Mouse (Mus musculus) right cerebral cortex, postnatal 36 days (tissue): ENCODE results near the gene Snx29.
"Not testable (repeated sequence)": the region's sequence is repeated elsewhere in the genome, so short reads cannot be mapped to it uniquely, and the experiment has no call there.

ENCODE experiments used
- DNase-seq, 2 experiments: peaks; one replicate each; pipeline ENCODE4 v3.0.0; 2022; ENCODE audit warnings: low spot score in 2 of 2, mixed read lengths in 1 of 2

Gene Snx29

DNA sequence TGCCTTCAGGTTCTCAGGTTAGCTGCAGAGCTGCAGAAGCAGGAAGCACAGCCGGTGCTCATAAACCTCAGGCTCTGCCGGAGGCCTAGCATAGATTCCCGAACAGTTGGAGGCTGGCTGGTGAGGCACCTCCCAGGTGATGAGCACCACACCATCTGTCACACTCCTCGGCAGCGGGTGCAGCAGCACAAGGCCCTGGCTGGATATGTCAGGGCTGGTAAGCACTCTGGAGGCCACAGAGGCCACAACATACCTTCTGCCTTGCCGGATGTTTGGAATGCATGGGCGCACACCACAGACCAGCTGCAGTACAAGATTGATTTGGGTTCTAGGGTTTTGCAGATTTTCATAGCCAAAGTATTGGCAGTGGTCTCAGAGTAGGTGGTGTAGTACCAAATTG lies 172.2 kb downstream of the Snx29 start:
- DNase-seq = no peak

DNA sequence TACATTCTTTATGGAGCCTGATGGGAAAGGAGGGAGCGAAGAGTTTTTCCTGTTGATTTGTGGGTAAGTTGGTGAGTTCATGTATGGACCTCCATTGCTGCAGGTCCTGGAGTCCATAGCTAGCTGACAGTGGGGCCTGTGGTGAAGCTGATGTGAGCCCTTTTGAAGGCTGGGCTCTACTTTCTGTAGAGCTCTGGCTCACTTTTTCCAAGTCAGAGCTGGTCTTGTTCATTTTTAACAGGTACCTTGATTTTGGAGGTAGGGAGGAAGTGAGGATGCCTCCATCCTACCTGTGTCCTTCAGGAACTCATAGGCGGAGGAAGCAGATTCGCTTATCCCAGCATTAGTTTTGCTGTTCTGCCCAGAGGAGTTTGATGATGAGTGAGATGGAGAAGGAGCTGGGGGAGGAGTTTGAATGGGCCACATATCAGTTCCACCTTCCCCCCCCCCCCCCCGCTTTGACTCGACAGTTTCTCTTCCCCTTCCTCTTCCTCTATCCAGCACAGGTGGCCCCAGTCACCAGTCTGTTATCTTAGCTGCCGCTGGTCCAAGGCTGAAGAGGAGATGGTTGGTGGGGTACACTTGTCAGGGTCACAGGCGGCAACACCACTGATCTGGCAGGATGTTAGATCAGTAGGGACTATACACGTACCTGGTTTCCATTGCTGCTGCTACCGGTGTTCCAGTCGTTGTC lies 173.4 kb downstream of the Snx29 start:
- no peak for DNase-seq

DNA sequence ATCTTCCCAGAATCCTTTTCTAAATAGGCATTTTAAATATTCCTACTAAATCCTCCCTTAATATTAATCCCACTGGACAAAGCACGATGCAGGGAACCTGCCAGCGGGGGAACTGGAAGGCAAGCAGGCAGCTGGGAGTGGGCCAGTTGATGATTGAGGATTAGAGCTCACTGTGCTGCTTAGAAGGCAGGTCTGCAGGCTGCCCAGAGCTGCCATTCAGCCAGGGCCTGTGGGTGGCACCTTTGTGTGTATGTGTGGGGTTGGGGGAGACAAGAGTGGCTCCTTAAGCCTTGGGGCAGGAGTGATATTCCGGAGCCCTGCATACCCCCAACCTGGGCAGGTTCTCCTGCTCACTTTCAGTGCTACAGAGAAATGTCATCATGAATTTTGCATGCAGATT lies 174.0 kb downstream of the Snx29 start:
- no peak for DNase-seq

DNA sequence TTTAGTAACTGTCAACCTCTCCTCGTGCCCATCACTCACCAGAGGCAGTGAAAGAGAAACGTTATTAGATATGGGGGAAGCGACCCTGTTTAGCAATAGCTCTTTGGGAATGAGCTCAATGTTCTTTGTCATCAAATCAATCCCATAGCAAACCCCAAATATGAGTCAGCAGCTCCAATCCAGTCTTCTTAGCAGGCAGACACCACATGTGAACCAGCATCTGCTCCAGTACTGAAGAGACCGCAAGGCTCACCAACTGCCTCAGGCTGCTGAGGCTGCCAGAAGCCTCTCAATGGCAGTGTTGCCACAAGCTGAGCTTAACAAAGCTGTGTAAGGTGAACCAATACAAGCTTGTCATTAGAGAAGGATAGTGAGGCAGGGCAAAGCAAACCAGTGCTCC lies 177.4 kb downstream of the Snx29 start:
- DNase-seq = no peak

DNA sequence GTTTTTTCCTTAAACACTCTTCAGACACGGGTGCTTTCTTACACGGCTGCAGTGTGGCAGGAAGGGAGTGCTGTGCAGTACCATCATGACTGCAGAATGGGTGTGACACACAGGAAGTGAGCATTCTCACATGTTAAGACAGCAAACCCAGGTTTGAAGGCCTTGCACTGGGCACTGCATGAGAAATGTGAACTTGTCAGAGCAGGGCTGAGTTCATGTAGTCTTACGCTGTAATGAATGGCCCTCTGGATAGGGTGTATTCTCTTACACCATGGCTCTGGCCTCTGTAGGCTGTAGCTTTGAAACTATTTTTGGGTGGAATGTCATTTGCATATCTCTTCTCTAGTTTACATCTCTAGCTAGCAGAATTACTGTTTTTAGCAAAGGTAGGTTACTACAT lies 178.4 kb downstream of the Snx29 start:
- no peak for DNase-seq

DNA sequence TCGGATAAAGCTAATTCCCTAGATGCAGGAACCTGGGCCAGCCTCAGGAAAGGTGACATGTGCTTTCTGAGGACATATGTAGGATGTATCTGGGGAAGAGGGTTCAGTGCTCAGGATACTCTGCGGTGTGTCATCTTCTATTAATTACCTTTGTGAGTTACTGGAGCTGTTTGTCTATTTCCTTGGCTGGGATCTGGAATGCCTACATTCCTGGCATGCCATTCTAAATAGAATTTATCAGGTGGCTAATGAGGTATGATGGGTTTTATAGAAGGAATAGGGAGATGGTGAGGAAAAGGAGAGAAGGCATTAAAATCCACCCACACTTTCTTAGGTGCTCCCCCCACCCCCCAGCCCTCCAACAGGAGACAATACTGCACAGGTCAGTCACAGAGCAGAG lies 178.9 kb downstream of the Snx29 start:
- DNase-seq = no peak

DNA sequence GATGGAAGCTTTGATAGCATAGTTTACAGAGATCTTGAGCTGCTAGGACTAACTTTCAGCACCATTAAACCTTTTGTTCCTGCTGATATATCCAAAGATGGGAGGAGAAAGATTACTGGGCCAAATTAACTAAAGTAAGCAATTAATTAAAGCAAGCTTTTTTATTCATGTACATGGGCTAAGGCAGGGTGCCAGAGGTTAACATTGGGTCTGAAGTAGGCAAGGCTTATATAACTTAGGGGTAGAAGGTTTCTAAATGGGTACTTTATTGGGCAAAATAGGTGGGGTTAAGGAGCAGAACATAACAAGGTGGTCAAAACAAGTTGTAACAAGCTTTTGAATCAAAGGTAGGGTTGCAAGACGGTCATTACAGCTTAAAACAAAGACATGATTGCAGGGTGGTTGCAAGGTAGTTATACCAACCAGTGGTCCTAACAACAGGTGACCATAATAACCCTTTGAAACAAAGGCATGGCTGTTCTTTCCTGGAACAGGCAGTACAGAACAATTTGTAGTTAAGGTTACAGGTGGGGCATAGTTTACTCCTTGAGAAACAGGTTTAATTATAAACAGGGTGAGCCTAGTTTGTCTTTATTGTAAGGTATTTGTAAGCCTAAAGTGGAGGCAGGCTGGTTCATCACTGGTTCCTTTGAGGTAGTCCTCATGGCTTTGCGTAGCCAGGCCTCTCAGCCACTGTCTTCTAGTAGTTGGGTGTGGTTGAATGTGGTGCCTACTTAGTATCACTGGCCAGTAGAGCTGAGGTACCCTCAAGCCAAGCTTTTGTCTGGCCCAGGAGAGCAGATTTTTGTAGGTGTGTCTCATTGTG lies 182.2 kb downstream of the Snx29 start:
- DNase-seq = no peak

DNA sequence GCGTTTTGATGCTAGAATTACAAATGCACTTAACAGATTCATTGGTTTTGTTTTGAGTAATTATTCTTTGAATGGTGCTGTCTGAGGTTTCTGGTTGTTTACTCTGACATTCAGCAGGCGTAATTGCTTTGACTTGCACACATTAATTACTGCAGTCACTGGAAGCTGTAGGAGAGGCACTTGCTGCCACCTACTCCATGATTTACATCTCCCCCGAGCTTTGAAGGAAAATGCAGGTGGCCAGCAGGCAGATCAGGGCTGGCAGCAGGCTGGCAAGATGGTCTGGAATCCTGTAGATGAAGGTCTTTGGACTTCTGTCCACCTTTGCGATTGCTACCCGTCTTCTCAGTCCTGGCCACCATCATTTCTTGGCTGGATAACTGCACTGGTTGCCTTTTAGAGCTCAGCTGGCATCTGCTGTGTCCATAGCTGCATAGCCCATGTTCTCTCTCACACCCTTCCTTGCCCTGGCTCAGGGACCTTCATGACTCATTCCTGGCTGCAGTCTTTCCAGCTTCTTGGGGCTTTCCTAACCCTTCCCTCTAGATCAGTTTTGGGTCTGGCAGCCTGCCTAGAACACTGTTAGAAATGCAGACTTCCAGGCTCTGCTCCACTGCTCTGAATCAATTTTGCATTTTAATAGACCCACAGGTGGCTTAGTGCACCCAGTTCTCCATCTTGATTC lies 182.9 kb downstream of the Snx29 start:
- no peak for DNase-seq

DNA sequence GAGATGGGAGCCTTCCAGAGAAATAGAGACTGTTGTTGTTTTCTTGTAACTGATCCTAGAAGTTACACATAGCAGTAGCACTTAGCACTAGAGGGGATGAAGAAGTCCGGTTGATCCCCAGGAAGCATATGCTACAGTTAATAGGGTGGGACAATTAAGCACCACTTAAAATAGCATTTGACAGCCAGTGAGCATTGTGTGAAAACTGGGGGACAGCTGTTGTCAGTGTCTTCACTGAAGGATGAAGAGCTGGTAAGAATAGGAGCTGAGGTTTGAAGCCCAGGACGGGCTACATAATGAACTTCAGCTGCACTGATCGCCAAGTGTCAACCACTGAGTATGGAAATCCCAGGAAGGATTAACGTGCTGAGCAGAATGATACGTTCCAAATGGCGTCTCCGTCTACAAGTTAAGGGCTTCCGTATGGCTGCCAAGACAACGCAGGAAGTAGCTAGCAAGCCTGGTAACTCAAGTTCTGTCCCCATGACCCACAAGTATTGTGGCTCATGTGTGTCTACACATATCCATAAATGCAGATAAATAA lies 184.6 kb downstream of the Snx29 start:
- no peak for DNase-seq

DNA sequence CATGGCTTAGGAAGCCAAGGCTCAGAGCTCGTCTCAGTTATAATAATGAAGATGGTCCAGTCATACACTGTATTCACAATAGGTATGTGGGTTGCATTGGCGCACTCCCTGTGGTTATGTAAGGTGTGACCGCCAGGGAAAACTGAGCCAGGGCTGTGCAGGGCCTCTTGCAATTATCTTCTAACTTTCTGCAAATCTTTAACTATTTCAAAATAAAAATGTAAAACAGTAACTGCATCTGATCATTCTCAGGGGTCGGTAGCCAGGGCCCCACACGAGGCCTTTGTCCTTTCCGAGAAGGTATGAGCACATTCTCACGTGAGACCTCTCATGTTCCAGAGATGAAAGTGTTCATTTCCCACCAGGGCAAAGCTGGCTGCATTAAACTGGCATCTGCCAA lies 185.6 kb downstream of the Snx29 start:
- no peak for DNase-seq

DNA sequence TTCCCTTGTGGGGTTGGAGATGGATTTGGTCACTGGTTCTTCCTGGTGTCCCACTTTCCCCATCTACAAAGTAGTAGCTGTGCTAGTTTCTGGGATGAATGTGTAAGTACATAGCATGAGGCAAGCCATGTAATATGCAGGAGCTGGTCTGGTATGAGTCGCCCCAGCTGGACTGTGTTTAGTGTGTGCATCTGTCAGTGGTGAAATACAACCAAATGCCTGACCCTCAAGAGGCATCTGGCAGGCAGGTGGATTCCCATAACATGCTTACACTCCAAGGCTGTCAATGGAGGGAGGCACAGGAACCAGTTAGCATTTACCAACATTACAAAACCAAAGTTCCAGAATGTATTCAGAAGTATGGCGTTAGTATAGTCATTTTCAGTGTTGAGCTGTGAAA lies 187.7 kb downstream of the Snx29 start:
- no peak for DNase-seq

DNA sequence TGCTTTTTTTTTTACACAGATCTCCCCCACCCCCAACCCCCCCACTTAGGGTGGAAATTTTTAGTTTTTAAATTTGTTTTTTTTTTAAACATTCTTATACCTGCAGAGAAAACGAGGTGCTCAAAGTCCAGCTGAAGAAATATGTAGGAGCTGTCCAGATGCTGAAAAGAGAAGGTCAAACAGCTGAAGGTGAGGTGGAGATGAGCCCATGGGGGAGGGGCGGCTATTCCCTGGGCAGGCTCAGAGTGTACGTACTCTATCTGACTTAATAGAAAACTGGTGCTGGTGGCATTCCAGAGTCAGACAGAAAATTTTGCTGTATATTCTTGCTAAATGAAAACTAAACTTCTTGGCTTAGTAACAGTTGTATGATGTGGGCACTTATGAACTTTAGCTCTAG lies 188.1 kb downstream of the Snx29 start:
- DNase-seq = no peak

DNA sequence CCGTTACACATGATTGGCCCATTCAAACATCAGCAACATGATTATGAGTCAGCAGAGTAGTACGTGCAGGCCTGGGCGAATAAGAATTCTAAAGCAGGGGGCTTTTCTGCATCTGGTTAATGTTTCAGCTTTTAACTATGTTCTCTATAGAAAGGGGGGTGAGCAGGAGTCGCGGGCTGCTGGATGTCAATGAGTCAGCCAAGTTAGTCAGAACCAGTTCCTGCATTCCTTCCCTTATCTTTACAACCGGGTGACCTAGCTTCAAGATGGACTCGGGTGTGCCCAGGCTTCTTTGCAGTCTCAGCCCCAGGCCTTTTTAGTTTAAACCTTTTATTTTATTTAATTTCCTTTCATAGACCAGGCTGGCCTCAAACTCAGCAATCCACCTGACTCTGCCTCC lies 189.0 kb downstream of the Snx29 start:
- not testable (repeated sequence) for DNase-seq

DNA sequence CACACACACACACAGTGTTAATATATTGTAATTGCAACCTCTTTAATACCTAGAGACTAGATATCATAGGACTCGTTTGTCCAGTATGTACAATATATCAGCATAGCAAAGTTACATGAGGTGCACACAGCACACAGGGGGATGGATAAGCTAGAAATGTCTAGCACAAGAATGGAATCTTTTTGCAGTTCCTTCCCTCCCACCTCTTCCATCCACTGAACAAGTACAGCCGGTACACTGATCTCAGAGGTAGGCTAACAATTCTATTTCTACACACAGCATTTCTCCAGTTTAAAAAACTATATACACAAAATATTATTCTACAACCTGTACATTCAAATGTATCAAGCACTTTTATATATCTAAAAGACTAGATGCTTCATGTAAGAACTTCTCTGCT lies 194.0 kb downstream of the Snx29 start:
- DNase-seq = no peak

DNA sequence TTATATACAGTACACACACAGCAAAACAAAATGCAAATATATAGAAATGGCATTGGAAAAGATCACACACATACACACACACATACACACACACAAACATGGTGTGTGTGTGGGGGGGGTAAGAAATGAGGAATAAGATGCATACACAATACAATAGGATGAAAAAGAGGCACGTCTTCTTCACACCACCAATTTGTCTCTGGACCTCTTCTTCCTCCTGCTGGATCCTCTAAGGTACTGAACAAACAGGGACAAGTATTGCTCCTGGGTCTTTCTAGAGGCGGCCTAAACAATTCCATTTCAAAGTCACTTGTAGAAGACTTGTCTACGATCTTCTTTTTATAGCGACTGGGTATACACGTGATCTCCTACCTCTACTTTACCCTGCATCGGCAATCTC lies 194.7 kb downstream of the Snx29 start:
- no peak for DNase-seq

DNA sequence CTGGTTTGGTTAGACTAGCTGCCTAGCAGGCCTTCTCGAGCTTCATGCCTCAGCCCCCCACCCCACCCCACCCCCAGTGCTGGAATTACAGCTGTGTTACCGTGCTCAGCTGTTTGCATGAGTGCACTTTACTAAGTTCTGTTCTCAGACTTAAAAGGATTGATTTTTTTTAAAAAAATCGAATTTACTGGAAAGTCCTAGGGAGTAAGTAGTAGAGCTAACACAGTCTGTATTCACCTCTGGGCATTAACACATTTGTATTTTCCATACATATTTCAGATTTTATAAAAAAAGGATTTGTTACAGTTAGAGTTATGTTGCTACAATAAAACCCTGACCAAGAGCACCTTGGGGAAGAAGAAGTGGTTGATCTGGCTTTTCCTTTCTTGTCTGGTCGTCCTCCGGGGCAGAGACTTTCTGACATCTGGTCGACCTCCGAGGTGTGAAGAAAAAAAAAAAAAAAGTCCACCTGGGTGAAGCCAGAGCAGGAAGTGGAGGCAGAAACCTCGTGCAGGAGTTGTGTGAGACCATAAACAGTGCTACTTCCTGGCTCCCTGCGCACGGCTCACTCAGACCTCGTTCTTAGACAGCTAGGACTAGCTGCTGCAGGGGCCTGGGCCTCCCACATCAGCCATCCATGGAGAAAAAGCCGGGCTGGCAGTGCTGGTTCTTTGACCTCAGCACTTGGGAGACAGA lies 196.2 kb downstream of the Snx29 start:
- no peak for DNase-seq

DNA sequence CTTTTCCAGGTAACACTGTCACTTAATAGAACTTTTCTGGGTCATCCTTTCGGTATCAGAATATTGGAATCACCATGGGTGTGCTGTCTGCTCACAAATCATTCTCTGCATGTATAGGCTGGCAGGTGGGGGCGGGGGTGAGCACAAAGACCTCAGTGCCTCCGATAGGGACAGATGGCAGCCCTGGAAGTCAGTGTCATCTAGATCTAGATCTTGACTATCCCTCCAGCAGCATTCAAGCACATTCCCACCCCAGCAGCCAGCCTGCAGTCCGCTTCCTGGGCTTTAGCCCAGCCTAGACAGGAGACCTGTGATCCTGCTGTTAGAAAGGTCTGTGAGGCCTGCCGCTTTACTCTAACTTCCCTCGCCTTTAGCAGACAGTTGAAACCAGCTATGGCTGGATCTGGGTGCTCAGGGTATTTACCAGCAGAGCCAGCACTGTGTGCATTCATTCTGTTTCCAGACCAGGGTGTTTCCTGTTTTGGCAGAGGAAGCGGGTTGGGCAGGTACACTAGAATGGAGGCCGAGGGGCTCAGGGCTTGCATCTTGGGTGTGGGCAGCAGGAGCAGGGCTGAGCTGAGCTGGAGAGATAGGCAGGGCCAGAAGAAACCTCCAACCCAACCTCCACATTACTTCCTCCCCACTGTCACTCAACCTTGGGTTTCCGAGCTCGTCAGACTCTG lies 203.5 kb downstream of the Snx29 start:
- DNase-seq = no peak

DNA sequence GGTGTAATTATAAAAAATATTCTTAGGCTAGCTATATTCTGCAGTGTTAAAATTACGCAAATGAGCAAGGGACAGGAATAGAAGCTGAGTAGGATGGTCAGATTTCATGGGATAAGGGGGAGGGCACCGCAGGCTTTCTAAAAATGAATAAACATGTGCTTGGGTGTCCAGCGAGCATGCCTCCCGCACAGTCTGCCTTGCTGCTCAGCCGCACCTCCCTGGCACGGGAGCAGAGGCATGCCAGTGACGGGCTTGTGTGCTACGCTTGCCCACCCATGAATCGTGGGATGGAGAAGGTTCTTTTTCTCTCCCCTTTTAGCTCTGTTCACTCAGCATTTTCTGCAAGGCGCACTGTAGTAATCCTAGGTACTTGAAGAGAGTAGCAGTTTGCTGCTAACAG lies 204.3 kb downstream of the Snx29 start:
- DNase-seq = peak; percentile 71 to 87

DNA sequence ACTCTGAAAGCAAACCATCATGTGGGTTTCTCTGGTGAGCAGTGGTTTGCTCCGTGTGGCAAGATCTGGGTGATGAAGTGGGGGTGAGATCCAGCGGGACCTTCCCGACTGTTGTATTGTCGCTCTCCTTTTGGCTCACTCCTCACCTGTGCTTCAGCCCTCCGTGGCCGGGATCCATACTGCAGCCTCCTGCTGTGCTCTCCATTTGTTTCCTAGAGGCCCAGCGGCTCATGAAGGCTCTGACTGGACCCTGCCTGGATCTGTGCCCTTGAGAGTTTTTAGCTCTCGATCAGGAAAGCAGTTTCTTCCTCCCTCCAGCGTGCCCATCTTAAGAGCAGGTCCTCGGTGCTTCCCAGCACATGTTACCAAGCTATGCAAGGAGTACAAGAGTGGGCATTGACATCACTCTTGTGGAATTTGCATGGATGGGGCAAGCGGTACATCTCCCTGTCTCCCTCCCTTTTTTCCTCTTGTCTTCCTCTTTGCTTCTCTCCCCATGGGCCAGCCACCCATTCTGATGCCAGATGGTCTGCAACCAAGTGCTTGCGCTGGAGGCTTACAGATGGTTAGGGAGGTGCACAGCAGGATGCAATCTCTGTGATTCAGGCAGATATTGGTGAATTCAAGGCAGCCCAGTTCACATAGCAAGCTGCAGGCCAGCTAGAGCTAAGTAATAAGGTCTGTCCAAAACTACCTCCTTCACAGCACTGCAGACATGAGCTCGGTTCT lies 207.9 kb downstream of the Snx29 start:
- DNase-seq = no peak

DNA sequence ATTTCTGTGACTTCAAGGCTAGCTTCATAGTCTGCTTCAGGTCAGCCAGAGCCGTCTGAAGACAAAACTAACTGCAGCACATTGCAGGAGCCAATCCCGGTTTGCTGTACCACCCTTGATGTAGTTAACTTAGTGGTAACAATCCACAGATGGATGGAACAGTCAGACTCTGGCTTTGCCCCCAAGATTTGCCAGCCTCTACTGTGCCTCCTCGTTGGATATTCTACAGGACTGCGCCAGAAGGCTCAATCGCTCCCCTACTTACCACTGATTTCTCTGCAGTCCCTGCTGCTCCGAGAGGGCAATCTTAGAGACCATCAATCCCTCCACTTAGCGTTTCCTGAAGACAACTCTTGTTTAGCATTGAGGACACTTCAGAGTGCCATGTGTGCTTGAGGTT lies 208.7 kb downstream of the Snx29 start:
- DNase-seq = no peak

DNA sequence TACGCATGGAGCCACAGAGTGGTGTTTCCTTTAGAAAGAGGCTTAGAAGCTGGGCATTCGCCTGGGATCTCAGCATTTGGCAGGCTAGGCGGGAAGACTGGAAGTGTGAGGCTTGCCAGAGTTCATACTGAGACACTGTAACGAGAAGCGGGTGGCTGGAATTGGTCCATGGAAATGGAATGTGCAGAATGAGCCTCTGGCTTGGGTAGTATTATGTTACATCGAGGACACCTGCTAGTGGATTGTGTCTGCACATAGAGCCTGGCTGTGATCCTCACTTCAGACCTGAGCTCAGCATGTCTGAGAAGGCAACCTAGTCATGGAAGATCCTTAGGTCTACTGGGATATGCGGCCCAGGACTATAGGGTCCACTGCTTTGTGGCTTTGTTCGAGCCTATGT lies 209.9 kb downstream of the Snx29 start:
- peak in 1 of 2 experiments; percentile 25 for DNase-seq
